Mouse (Mus musculus) megakaryocyte, embryonic 14.5 days (primary cell): ENCODE measurements around the gene Alyref.

Experiments
- FLI1 ChIP-seq: IDR thresholded peaks from 2 replicates; pipeline ENCODE4 v1.6.1; 2012; ENCODE audit warnings: low read length, inconsistent platforms, mixed read lengths
- GATA1 ChIP-seq: IDR thresholded peaks from 3 replicates; pipeline ENCODE4 v1.6.1; 2012; ENCODE audit warnings: mixed read lengths, low read length, inconsistent platforms, borderline replicate concordance

DNA sequence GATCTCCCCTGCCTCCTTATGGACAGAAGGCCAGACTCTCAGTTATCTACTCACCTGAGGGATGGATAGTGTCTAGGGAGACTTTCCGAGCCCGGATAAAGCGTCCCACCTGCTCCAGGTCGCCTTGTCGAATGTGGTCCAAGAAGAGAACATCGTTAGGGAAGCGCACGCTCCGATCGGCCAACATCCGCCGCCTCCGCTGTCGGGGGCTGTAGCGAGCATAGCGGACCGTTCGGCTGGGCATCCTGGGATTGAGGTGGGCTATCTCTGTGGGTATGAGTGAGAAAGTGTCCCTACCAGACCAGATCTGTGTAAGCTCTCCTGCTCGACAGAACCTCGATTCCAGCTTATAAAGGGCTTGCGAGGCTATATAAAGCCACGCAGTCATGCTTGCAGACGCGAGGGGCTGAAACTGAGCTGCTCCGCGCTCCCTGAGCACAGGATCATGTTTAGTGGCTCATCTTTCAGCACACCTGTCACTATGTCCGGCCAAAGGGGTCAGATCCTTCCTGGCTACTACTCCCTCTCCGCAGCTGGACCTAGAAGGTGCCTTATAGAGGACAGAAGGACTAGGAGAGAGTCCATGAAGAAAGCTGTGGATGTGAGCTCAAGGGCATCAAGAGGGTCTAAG is 47.2 kb downstream of the Alyref start, which contains the start of gene Ppp1r27:
- TF ChIP-seq GATA1 (no peak), FLI1 (no peak)
